Mouse (Mus musculus): ENCODE measurements around the gene Csrp3.

Gene Csrp3

DNA sequence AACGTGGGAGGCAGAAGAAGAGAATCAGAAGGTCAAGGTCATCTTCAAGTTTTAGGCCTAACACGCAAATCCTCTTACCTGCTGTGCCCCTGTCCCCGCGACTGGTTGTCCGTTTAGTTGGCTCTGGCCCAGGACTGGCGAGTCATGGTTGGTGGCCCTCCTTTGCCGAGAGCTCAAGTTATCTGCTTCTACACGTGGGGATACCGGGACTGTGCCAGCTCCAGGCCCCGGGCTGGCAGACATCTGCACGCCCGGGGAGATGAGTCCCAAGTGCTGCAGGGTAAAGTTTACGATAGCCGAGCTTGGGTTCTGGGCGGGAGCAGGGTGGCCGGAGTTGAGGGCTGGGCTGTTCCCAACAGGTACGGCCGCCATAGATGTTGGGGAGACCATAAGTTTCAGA is 19.7 kb upstream of the Csrp3 start:
- no peak for DNase-seq (ENCODE audit: low read depth, low spot score)

DNA sequence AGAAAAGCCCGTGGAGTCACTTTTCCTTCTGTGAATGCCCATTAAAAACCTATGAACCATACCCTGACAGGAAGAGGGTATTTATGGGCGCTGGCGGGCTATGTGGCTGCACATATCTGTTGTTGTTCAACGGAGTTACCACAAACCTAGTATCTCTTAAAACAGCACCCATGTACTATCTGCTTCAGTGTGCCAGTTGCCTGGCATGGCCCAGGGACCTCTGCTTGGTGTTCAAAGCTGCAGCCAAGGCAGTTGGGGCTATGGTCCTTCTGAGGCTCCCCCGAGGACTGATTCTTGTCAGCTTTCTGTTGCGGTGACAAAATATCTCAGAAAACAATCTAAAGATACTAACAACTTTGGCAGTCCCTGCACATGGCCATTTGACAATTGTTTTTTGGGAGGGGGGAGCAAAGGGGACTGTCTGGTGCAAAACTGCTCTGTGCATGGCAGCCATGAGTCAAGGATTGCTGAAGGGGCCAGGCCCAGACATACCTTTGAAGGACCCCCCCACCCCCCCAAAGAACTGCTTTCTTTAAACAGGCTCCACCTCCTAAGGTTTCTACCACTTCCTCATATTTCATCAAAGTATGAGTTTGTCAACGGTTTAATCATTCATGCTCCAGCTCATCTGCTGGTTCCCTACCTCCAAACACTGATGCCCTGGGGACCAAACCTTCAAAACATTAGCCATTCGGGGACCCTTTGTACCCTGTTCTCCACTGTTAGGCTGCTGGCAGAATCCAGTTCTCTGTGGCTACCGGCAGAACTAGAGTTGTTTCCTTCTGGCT is 17.0 kb upstream of the Csrp3 start:
- no peak for DNase-seq (ENCODE audit: low read depth, low spot score)

DNA sequence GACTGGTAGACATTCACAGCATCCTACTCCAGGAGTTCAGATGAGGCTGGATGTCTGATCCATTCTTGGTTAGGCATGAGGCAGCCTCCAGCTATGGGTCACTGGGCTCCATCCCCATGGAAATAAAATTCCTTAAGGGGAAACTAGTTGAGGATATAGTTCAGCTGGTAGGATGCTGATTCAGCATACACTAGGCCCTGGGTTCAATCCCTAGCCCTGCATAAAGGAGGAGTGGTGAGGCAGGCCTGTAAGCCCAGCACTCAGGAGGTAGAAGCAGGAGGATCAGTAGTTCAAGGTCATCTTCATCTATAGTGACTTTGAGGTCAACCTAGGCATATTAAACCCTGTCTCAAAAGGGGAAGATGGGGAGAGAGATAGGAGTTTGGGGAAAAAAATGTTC is 16.4 kb upstream of the Csrp3 start:
- DNase-seq (ENCODE audit: low read depth, low spot score), result no peak

DNA sequence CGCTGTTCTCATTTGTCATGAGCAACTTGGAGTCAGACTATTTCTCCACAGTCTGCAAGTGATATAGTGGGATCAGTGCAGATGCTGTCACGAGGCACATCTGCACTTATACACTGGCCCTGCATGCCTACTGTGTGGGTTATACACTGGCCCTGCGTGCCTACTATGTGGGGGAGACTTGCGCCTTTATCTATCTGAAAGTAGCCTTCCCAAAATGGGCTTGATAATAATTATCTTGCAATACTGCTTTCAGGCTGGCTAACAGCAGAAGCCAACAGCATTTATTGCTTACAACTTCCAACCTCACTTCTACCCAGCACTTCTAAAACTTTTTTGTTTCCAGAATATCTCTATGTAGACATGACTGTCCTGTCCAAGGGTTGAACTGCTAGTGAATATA is 14.0 kb upstream of the Csrp3 start:
- DNase-seq (ENCODE audit: low read depth, low spot score), result no peak

DNA sequence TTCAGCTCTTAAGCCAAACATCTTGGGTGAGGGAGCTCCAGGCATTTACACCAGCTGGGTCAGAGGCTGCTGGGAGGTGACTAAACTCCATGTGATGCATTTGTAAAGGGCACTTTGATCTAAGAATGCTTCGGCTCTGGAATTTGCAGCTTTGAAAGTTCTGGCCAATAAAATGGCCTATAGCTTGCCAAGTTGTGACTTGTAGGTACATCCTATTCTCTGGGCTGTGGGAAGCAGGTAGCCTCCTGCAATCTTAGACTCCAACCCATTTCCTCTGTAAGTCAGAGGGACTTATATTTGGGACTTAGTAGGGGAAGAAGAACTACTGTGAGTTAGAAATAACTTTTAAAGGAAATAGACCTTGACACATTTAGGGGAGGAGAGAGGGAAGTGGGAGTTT is 13.1 kb upstream of the Csrp3 start:
- DNase-seq (ENCODE audit: low read depth, low spot score), result no peak

DNA sequence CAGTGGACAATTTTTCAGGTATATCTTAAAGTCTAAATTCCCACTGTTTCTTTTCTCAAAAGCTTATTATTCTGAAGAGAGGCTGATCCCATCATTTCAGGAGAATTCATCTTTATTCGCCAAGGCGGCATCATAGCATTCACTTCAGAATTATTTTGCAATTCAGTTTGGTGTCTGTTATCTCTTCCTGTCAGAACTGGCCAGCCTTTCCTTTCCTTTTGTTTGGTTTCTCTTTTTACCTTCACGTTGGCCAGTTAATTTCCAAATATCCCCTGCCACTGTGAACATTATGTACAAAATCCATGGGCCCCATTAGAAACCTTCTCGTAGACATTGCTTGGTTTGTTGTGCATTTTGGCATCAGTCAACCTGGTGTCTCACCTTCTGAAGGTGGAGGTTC is 11.5 kb upstream of the Csrp3 start:
- DNase-seq (ENCODE audit: low read depth, low spot score), result no peak

DNA sequence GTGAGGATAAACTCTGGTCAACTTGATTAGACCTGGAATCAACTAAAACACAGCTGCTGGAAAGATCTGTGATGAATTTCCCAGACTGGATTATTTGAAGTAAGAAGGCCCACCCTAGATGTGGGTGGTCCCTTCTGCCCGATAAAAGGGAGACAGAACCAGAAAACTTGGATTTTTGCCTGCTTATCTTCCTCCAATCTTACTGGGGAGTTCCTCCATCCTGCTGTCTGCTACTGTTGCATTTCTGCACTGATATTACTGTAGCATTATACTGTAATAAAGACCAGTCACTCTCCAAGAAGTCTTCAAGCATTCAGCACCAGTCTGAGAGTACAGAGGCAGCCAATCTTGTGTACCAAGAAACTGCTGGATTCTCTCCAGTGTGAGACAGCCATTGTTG is 10.4 kb upstream of the Csrp3 start:
- DNase-seq (ENCODE audit: low read depth, low spot score), result no peak

DNA sequence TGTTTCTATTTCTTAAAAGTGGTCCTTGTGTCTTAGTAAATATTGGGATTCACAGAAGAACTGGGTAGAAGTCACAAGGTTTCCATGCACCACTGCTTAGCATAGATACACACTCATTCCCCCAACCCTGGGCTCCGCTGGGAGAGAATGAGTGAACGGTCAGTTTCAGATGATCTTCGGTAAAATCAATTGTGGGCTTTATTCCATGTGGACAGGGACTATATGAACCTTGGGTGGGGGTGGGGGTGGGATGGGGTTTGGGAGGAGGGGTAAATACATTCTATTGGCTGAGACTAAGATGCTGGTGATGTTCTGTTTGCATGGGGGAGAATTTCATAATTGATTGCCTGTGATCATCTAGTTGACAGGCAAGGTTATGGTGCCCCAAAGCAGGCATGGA is 7.6 kb upstream of the Csrp3 start:
- DNase-seq (ENCODE audit: low read depth, low spot score), result no peak

DNA sequence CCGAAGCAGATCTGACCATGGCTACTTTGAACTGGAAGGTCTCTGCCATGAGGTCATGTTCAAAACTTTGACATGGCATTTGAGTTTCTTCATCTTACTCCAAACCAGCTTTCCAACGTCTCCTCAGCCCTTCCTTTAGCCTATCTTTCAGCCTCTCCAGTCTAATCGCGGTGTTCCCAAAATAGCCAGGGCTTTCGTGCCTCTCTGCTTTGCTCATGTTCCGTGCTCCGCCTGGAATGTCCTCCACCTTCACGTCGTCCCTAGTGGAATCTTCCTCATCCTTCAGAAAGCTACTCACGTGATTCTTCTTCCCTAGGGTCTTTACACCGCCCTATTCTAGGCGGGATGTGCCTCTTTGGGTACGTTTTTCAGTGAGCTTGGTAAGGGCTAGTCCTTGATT is 5.7 kb upstream of the Csrp3 start:
- no peak for DNase-seq (ENCODE audit: low read depth, low spot score)

DNA sequence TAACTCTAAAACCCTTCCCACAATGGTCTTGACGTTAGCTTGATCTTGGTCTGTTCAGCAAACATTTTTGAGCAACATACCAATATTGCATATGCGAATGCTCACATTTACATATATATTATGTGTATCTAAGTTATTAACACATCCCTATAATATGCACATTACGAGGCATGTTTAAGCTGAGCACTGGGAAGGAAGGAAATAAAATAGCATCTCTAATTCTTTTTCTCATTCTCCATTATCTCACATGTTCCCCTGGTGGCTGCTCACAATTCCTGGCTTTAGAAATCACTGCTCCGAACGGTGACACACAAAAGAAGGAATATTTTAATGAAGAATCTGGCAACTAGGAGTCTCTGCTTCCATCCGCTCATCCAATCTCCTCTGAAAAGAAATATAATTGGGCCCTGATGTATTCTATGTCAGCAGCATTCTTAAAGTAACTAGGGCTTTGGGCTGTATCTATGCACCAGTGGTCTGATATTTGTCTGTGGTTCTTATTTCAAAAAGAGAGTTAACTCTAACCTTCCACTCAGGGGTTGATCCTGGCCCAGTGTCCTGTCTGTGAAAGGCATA is 3.8 kb upstream of the Csrp3 start:
- no peak for DNase-seq (ENCODE audit: low read depth, low spot score)

DNA sequence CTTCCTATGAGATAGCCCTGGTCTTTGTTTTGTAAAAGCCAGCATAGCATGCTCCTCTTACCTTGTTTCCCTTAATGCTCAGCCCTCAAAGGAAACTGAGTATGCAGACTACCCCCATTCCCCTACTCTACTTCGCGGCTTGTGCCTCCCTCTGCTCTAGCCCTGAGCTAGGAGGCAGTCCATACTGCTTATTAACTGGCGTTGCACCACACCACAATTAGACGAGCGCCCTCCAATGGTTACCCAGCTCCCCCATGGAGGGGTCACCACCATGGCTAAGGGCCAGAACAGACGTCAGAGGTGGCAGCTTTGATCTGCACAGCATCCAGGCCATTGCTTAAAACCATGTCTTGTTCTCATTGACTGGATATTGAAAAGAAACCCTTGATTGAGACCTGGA is 1.1 kb downstream of the Csrp3 start:
- DNase-seq (ENCODE audit: low read depth, low spot score), result no peak

DNA sequence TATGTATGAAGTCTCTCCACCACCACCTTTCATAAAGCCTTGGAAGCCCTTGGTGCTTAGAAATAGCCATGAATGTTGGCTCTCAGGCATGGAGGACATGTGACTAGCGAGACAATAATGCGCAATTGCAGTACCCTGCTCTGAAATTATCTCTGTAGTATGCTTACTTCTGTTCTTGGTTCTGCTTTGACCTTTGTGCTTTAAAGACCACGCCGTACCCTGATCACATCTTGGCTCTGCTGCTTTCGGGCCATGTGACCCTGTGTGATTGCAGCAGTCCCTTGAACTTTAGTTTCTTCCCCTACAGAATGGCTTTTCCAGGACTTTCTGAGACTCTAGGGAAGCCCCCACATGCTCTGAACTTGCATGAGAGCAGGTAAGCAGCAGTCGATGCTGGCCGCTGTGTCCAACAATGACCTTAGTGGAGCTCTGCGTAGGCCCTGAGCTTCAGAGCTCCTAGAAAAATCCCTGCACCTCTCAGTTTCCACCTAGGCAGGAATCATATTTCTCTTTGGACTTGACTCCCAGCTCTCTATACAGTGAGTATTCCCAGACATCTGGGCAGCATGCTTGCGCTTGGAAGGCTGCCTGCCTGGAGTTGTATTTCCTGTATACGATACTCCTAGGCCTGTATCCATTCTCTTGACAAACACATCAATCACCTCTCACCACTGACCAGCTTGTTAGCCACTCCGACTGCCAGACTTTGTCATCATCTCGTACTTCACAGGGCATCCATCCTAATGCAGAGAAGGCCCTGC is 2.4 kb downstream of the Csrp3 start:
- DNase-seq (ENCODE audit: low read depth, low spot score), result no peak

DNA sequence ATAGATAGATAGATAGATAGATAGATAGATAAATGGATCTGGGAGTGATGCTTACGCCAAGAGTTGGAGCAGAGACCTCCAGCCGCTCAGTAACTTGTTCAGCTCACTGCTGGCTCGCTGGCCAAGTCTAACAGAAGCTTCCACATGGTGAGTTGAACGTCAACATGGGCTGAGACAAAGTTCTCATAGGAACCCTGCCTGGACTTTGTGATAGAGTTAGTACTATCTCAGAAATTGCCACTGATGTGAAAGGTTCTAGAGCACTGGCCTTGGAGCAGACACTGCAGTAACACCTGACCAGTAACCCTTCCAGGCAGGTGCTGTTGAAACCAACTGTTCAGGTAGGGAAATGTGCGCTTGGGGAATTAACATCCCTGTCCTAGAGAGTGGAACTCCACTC is 4.3 kb downstream of the Csrp3 start:
- DNase-seq (ENCODE audit: low read depth, low spot score), result no peak

DNA sequence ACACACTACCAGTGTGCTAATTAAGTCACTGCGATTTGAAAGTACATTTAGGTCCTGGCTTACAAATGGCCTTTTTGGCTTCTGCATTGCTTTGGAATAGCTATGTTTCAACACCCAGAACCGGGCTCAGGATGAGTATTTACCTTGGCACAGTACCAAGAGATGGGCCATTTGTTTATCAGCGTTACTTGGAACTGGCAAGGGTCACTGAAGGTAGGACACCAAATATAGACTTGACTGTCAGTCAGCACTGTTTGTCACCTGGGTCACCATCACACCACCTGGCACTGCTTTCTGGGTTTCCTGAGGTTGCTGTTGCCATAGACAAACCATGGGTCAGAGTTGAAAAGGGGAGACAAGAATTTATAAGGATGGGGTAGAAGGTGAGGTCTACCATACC is 5.5 kb downstream of the Csrp3 start:
- DNase-seq (ENCODE audit: low read depth, low spot score), result no peak

DNA sequence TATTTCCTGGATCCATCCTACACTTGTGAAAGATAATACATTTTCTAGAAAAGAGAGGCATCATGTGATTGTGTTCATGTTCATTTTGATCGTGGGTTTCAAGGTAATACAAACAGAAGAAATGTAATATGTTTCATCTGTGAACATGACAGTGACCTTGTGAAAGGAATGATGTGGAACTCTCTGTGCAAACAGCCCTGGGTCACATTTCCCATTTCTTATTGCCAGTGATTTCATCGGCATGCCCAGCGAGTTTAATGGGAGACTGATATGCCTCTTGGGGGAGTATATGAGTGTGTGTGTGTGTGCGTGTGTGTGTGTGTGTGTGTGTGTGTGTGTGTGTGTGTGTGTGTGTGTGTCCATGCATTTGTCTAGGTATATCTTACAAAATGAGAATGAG is 6.3 kb downstream of the Csrp3 start:
- no peak for DNase-seq (ENCODE audit: low read depth, low spot score)

DNA sequence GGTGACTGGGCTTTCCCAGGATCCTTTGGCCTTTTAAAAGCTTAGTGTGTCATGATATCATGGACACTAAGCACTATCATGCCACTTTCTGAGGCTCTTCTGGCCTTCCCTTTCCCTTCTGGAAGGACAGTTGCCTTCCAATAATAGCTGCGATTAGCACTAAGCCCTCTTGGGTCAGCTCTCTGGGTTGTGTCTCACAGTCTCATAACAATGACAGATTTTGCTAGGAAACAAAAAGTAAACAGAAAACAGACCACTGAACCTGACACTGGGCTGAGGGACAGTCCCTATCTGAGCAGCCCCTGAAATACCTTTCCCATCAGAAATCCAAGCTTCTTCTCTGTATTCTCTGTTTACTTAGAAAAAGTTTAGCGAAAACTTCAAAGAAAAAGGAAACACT is 7.3 kb downstream of the Csrp3 start:
- DNase-seq (ENCODE audit: low read depth, low spot score), result no peak

DNA sequence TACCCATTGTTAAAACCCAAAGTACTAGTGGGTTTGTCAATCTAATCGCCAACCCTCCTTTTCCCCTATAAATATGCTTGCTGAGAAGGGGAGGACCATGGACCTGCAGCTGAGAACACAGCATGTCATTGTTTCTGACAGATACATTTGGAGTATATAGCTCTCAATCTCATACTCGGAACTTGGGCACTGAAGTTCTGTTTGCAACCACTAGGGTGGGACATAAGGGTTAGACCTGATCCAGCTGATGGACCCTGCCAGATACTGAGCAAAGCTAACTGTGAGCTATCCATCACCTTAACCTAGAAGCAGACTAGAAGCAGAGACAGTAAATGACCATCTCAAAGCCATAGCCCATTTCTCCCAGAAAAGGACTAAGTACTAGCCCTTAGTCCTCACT is 9.4 kb downstream of the Csrp3 start:
- no peak for DNase-seq (ENCODE audit: low read depth, low spot score)

DNA sequence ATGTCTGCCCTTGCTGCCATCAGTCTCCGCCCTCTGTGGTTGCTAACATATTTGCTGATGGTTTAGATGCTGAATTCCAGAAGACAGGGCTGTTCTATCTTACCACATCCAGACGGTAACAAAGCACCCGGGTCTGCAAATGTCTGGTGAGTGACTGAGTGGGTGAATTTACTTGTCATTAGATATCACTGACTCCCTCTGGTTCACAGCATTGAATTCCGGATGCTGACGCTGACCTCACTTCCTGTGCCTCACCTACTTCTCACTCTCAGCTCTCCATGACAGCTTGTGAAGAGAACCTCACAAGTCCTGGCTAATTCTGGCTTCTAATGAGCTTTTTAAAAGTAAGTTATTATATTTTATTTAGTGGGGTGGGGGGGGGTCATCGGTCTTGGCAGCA is 10.9 kb downstream of the Csrp3 start:
- no peak for DNase-seq (ENCODE audit: low read depth, low spot score)

DNA sequence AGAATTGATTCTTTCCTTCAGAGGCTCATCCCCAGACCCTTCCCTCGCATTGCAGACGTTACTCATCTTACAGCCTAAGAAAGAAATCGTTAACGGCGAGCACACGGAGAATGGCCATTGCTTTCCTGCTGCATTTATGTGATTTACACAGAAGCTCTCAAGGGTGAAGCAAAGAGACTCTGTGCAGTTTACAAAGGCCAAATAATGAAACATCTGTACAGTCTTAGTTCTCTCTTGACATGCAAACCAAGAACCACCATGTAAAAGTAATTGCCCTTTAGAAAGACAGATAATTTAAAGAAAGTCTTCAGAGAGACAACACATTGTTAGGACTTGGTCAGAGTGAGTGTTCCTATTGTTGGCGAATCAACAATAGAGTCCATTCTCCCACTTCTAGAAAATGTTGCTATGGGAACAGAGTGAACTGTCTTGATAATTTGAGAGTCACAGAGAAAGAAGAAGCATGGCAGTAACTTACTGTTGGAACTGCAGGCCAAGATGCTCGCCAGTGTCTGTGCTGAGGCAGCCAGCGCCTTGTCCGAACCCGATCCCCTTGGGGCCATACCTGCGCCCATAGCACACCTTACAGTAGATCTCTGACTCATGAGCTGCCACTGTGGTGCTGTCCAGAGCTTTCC is 12.7 kb downstream of the Csrp3 start:
- no peak for DNase-seq (ENCODE audit: low read depth, low spot score)

DNA sequence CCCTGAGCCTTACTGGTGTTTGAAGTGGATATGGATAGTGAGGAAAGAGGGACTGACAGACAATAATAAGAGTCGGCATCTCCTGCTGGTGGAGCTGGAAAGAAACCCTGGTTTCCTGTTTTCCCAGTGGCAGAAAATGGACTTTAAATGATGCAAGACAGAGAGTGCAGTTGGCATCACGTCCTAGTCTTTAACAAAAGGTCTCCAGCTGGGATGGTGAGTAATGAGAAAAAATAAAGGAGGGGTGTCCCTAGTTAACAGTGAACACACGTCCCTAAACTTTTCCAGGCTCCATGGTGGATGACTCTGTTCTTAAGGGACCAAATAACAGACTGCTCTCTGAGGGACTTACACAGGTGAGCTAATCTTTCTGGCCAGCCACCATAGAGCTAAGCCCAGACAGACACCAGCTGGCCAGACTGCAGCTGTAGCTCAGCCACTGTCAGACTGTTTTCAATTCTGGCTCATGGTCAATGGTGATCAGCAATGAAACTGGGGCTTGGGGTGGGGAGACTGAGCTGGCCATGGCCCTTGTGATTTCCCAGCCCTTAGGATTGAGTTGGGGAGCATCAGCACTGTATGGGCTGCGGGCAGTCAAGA is 13.4 kb downstream of the Csrp3 start:
- no peak for DNase-seq (ENCODE audit: low read depth, low spot score)

DNA sequence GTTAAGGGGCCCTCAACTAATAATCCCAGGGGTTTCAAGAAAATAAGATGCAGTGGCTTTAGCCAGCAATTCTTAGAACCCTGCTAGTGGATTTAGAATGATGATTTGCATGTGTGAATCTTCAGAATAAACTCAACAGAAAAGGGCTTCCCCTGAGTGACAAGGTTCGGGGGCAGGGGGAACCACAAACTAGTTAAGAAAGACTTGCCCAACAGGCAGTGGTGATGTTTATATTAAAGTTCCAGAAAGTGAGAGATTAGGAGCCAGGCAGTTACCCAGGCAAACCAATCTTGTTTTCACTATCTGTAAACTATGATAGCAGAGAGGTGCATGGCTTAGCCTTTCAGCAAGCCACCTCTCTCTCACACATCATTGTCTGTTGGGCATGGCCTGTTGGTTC is 15.1 kb downstream of the Csrp3 start:
- no peak for DNase-seq (ENCODE audit: low read depth, low spot score)

DNA sequence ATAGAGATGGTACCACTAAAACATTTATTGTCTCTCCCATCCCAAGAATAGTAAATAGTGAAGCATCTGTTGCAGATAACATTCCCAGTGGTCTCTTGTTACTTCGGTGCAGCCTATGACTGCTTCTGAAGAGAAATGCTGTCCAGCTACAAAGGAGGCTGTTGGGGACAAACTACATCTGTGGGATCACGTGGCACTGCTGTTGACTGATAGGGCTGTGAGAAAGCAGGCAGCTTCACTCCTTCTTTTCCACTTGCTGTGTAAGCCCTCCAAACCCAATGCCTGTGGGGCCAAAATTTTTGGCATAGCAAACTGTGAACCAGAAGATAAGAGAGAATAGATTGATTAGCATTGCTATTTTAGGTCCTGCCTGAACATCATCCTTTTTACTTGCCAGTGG is 17.4 kb downstream of the Csrp3 start:
- no peak for DNase-seq (ENCODE audit: low read depth, low spot score)
